In genomic region chr2:151919140-151919539, GRCm38 (mm10) we compare ENCODE assay signal across 16 mouse cellular contexts. TPM values are rescaled to one million over a fixed set of nuclear protein-coding genes. Genes with fewer than 3 reads are reported as not detected.
DNase-seq lines count a peak whose midpoint lies in the region; ATAC-seq lines count a peak whose summit lies in the region.
"Had no signal": no experiment of that assay in that cellular context is flagged by ENCODE, and none has a peak within 500 bp of the region (broad histone marks: within the 10 kb centered on the region; RNA-seq: fewer than 3 reads in every experiment).

No protein-coding gene starts in this region.

- DNase-seq in adrenal gland, postnatal 14 days = peak; percentile 71
- DNase-seq in adrenal gland, postnatal 4 days (ENCODE audit: low spot score in 2 of 2) = no peak
- peak; percentile 55 for DNase-seq in kidney, adult 18-20 months
- peak; percentile 71 for DNase-seq in 3T3-L1 (ENCODE audit: low read depth, low spot score)
- DNase-seq in kidney, postnatal 14 days = peak; percentile 70
- DNase-seq in cerebellum, postnatal 36 days = no peak
- DNase-seq: adrenal gland, postnatal 25 days; liver; thymus, postnatal 36 days had no signal

- WGBS in kidney, embryonic 14.5 days = 50% methylated on average over 9 of the region's 9 CpGs
- 79% methylated on average over 9 of the region's 9 CpGs for WGBS in forebrain, embryonic 16.5 days

- H3K27me3 ChIP-seq in kidney, embryonic 14.5 days (ENCODE audit: control insufficient read depth, insufficient read depth, low read length) = no peaks in the 10 kb centered on the region; the same call in 1 of the 2 replicates
- H3K27me3 ChIP-seq in forebrain, embryonic 16.5 days (replicated peaks; ENCODE audit: control insufficient read depth, insufficient read depth, low read length) = no peaks in the 10 kb centered on the region
- H3K27me3 ChIP-seq: forebrain, embryonic 13.5 days; midbrain, embryonic 13.5 days had no signal

- no peak overlapping the region for H3K9ac ChIP-seq in kidney, embryonic 14.5 days (ENCODE audit: low read depth, low read length)
- no peak overlapping the region for H3K9ac ChIP-seq in forebrain, embryonic 16.5 days (replicated peaks; ENCODE audit: low read depth, low read length)
- H3K9ac ChIP-seq: forebrain, embryonic 13.5 days; midbrain, embryonic 13.5 days had no signal

- no peak for ATAC-seq in kidney, embryonic 14.5 days (ENCODE audit: low FRiP score, low TSS enrichment)
- no peak for ATAC-seq in forebrain, embryonic 16.5 days
- ATAC-seq: forebrain, embryonic 13.5 days; hindbrain, postnatal 0 days; midbrain, embryonic 13.5 days had no signal

- H3K27ac ChIP-seq in kidney, embryonic 14.5 days (ENCODE audit: low read depth, low read length) = no peak overlapping the region
- H3K27ac ChIP-seq in forebrain, embryonic 16.5 days (ENCODE audit: low read length) = no peak overlapping the region
- H3K27ac ChIP-seq: forebrain, embryonic 13.5 days; hindbrain, postnatal 0 days; layer of hippocampus, adult 2 months; left cerebral cortex, adult 2 months; midbrain, embryonic 13.5 days had no signal

- H3K4me3 ChIP-seq in kidney, embryonic 14.5 days (ENCODE audit: low read length) = no peak overlapping the region
- no peak overlapping the region for H3K4me3 ChIP-seq in forebrain, embryonic 16.5 days (replicated peaks; ENCODE audit: low read length)
- H3K4me3 ChIP-seq: forebrain, embryonic 13.5 days; layer of hippocampus, adult 2 months; left cerebral cortex, adult 2 months; midbrain, embryonic 13.5 days had no signal

- H3K4me1 ChIP-seq in kidney, embryonic 14.5 days (ENCODE audit: control insufficient read depth, insufficient read depth, low read length) = peaks cover 25% of the 10 kb centered on the region
- no peaks in the 10 kb centered on the region for H3K4me1 ChIP-seq in forebrain, embryonic 16.5 days (replicated peaks; ENCODE audit: control insufficient read depth, insufficient read depth, low read length)

- H3K36me3 ChIP-seq in kidney, embryonic 14.5 days (ENCODE audit: control insufficient read depth, insufficient read depth, low read length) = no peaks in the 10 kb centered on the region
- H3K36me3 ChIP-seq in forebrain, embryonic 16.5 days (ENCODE audit: control insufficient read depth, insufficient read depth) = no peaks in the 10 kb centered on the region
- H3K36me3 ChIP-seq: midbrain, embryonic 13.5 days had no signal

- H3K9me3 ChIP-seq in kidney, embryonic 14.5 days (ENCODE audit: control insufficient read depth, low read length) = no peaks in the 10 kb centered on the region
- no peaks in the 10 kb centered on the region for H3K9me3 ChIP-seq in forebrain, embryonic 16.5 days (ENCODE audit: control insufficient read depth, low read length)
- H3K9me3 ChIP-seq: forebrain, embryonic 13.5 days; midbrain, embryonic 13.5 days had no signal

- H3K4me2 ChIP-seq in kidney, embryonic 14.5 days (replicated peaks; ENCODE audit: low read depth, low read length) = no peak overlapping the region
- H3K4me2 ChIP-seq in forebrain, embryonic 16.5 days (ENCODE audit: low read length) = no peak overlapping the region
- H3K4me2 ChIP-seq: forebrain, embryonic 13.5 days; midbrain, embryonic 13.5 days had no signal

RNA-seq across cellular contexts. Expression of gene Angpt4, which starts 8.1 kb away (rescaled TPM):
- total RNA-seq in adrenal gland, postnatal 14 days (2021) = 0.26 and 0.33 TPM in 2 replicates
- under 1 TPM; 0.48 to 0.62 TPM for total RNA-seq in adrenal gland, postnatal 4 days (2021)
- 1.0 and 1.1 TPM in 2 replicates for polyA plus RNA-seq in kidney, embryonic 14.5 days (2014; fragmentation: Nextera tagmentation; extraction: Ambion mirVana)
- 0.10 and 0.14 TPM in 2 replicates for polyA plus RNA-seq in forebrain, embryonic 16.5 days (2015; fragmentation: Nextera tagmentation; extraction: Ambion mirVana)
- total RNA-seq: adrenal gland, postnatal 25 days; left cerebral cortex, adult 2 months had no signal
- polyA plus RNA-seq: forebrain, embryonic 13.5 days had no signal

Comparison
In these comparisons a context has a peak if more than half of its experiments do, and no peak if none do; other contexts are left out.
1. DNase-seq: peak in adrenal gland, postnatal 14 days (single experiment), kidney, adult 18-20 months (single experiment), 3T3-L1 (single experiment) and kidney, postnatal 14 days (single experiment); none in adrenal gland, postnatal 4 days (0 of 2) and cerebellum, postnatal 36 days (0 of 2).